Mouse (Mus musculus) gastrocnemius, postnatal 36 days (tissue): ENCODE data around the gene 9430097D07Rik. TPM values are rescaled to one million over a fixed set of nuclear protein-coding genes. Genes with fewer than 3 reads are reported as not detected.

Experiments used
- DNase-seq, 2 experiments: peaks; one replicate each; pipeline ENCODE4 v3.0.0; 2022
- intact Hi-C: fragments of 180-260 bp; cut with DNase I; formaldehyde crosslinking; loops from one replicate; pipeline ENCODE4 v1.15.1; 2025
- total RNA-seq, 2 experiments: library from RNA; stranded (reverse); gene quantifications; 2 replicates each; pipeline ENCODE4 v1.2.3; 2021

Gene 9430097D07Rik
- total RNA-seq, 2 experiments from 2014 or later = not detected

DNA sequence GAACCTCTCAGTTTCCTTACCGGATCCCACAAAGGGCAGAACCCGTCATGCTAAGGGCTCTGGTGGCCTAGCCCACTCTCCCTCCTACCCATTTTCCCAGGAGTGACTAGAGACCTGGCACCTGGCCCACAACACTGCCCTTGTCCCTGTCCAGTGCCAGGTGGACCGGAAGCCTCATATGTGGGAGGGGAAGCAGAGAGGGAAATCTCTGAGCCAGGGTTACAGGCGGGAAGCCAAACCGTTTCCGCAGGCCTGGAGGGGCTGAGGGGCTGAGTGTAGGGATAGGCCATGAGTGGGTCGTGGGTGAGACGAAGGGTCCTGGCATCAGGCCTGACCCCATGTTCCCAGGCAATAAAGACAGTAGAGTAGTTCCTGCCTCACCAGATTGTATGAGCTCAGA, 23.0 kb upstream of the 9430097D07Rik start:
- DNase-seq = no peak

DNA sequence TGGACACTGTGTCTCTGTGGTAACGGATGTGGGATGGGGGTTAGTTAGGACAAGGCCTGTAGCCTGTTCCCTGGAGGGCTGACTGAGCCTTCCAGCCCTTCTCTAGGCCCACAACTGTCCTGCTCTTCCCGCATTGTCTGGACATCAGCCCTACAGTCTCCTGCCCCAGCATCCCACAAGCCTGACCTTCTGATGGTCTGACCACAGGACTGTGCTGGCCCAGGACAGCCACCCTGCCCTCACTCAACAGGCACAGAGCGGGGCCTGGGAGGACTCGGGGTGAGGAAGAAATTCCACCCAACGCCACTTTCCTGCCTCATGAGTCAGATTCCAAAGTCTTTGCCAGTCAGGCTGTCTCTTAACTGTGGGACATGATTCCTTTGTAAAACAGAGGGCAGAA, 22.2 kb upstream of the 9430097D07Rik start:
- no peak for DNase-seq
- intact Hi-C loops = no loop called here

More for the DNA sequence above, 23.0 kb upstream of the 9430097D07Rik start:
- intact Hi-C loops = no loop called here

DNA sequence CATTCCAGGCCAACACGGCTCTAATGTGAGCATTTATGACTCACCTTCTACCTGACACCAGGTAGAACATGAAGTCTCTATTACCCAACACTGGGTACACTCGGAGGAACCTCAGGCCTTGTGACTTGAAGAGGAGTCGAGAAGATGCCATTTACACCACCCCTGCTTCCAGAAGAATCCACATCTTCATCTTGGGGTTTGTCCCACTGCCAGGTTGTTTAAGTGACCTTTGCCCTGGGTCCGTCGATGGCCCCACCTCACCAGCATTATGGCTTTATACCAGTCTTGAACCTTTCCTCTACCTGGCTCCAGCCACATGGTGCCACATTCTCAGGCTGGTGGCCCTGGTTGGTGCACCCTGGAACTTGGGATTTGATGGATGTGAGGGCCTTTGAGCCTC, 21.8 kb upstream of the 9430097D07Rik start:
- no peak for DNase-seq
- intact Hi-C loops = no loop called here

DNA sequence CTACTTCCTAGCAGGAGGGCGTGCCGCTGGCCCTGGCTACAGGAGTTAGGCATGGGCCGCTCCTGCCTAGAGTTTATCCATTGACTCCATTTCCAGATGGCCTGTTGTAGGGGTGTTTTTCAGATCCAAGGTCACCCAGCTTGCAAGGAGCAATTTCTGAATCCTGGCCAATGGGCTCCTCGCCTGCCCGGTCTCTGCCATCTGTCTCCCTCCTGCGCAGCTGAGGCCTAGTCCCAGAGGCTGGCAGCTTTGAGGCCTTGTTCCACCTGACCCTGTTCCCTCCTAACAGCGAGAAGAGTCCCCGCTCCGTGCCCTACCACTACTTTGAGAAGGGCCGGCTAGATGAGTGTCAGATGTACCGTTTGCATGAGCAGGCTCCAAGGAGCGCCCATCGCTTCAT, 21.2 kb upstream of the 9430097D07Rik start:
- no peak for DNase-seq
- intact Hi-C loops = no loop called here

DNA sequence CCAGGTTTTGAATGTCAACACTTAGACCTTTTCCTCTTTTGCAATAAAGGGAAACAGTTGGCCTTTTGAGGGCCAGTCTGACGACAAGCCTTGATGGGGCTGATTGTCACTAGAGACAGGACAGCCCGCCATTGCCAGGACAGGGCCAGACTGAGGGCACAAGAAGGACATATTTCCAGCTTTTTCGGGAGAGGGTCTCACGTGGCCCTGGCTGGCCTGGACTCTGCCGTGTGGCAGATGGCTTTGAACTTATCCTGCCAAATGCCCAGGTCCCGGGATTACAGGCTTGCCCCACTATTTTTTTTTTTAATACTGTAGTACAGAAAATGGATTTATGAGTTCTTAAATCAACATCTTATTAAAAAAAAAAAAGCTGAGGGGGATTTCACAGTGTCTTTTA, 15.8 kb upstream of the 9430097D07Rik start:
- no peak for DNase-seq
- intact Hi-C loops = no loop called here

DNA sequence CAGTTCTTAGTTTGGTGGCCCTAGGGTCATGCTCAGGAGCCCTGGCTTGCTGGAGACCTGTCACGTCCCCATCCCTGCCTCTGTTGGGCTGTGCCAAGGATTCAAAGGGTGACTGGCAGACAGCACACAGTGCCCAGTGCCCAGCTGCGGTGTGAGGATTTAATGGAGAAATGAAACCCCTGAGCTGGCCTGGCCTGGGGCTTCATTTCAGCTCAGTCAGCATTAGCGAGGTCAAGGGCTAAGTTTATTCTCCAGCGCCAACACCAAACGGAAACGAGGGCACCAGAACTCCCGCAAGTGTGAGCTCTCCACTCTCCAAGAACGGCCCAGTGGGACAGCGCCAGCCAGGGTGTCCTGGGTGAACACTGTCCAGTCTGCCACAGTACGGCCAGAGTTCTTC, 14.7 kb upstream of the 9430097D07Rik start:
- intact Hi-C loops = no loop called here
- no peak for DNase-seq

DNA sequence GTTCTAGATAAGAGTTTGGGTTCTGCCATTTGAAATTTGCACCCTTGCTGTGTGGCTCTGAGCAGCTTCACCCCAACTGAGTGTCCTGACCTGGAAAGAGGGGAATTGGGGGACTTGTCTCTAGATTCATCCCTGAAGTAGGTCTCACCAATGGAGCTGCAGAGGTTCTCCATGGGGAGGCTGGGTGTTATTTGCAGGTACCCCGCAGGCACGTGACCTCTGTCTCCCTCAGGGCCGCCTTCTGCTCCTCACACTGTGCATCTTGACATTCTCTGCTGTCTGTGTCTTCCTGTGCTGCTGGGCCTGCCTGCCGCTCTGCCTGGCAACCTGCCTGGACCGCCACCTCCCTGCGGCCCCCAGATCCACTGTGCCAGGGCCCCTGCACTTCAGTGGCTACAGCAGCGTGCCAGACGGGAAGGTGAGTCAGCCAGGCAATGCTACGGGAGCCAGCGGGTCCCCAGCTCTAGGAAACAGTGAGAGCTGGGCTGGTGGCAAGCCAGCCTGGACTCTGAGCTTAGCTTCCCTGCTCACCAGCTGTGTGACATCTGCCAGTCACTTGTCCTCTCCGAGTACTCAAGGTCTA, 13.8 kb upstream of the 9430097D07Rik start:
- intact Hi-C loops = no loop called here
- no peak for DNase-seq

DNA sequence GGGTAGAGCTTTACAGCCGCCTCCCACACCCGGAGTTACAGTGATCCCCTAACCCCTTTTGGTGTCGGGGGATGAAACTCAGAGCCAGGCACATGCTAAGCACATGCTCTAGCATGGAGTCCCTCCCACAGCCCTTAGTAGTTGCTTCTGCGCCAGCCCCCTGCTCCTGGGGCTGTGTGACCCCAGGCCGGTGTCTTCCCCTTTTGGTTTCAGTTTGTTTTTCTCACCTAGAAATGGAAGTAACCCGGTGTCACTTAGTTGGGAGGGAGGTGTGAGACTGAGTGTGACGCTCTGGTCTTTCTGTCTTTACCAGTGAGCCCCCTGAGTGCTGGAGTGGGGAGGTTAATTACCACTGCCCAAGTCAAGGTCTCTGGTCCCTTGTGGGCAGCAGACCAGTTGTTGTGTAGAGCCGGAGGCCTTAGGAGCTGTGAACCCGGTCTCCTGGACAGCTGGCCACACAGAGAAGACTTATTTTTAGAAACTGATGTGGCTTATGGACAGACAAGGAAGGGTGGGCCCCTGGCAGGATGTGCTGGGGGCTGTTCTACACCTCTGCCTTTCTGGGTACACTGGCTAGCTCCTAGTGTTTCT, 12.3 kb upstream of the 9430097D07Rik start:
- DNase-seq = no peak
- intact Hi-C loops = no loop called here

DNA sequence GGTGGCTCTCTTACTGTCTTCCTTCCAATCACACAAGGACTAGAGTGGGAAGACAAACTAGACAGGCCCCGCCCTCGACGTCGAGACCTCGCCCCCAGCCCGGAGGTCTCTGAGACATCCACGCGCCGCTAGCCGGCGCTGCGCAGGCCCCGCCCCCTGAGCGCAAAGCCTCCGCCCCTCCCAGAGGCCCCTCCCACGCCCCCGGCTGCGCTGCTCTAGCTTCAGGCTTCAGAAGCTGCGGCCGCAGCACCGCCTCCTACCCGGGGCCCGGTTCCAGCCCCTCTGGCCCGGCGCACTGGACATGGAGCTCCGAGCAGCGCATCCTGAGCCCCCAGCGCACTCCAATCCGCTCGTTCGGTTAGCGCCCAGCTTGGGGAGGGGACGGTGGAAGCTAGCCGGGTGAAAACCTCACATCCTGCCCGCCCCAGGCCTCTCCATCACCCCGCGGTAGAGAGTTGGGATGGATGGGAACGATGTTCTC, 11.4 kb upstream of the 9430097D07Rik start, which contains the start of gene St6galnac4:
Gene St6galnac4, plus strand, starts transcription at position 225 of the 481 bp plus-strand sequence.
- intact Hi-C loops = no loop called here
- peak; percentile 86 to 91 for DNase-seq

DNA sequence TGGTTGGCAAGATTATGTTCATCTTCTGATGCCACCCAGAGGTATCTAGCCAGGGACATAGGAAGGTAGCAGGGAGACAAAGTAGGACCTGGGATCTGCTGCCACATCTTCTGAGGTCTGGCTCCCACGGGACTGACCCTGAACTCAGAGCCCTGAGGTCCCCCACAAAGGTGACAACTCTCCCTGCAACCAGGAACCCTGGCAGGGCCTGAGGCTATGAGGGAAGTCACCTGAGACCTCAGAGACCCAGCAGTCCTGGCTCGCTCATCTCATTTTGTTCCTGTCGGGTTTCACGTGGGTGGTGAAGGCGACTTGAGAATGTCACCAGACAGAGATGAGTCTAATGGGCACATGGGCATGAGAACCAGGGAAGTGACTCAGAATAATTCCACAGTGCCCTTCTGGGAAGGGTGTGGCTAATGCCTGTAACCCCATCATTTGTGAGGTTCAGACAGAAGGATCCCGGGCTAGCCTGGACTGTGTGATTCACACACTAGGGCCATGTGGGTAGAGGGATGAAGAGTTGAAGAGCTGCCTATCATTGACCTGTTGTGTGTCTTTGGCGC, 9.7 kb upstream of the 9430097D07Rik start:
- intact Hi-C loops = no loop called here
- no peak for DNase-seq

DNA sequence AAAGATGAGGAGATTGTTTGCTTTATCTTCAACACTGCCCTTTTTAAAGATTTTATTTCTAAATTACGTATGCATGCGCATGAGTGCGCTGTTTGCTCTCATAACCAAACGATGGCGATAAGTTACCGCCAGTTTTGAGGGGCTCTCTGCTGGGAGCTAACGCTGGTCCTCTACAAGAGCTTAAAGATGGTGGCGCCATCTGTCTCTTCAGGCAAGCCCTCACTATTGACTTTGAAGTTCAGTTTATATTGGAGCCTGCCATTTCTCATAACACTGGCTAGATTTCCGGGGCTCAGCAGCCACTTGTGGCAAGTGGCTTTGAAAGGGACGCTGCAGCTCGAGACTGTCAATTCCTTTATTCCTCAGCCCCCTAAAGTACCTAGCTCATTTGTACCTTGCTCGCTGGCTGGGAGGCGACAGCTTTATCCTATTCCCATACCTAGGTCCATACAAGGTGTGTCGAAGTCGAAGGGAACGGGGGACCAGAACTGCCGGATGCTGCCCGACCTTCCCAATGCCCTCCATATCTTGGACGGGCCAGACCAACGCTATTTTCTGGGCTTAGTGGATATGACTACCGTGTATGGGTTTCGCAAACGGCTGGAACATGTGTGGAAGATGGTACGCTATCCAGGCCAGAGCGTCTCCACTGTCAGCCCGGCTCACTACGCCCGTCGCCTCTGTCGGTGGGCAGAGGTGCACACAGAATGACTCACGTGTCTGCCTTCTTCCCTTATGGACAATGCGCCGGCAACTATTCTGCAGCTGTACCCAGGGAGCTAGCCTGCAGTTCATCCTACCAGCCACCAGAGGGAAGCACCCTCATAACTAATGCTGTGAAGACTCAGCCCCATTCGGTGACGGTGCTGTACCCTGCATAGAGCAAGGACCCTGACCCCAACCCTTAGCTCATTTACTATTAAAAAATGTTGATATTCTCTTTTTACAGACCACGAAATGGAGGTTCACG, 7.6 kb upstream of the 9430097D07Rik start:
- intact Hi-C loops = loop anchor here (5.0 kb wide), 1 partner anchor 104 kb away; no protein-coding TSS in a partner anchor
- DNase-seq = peak; percentile 63 to 64

DNA sequence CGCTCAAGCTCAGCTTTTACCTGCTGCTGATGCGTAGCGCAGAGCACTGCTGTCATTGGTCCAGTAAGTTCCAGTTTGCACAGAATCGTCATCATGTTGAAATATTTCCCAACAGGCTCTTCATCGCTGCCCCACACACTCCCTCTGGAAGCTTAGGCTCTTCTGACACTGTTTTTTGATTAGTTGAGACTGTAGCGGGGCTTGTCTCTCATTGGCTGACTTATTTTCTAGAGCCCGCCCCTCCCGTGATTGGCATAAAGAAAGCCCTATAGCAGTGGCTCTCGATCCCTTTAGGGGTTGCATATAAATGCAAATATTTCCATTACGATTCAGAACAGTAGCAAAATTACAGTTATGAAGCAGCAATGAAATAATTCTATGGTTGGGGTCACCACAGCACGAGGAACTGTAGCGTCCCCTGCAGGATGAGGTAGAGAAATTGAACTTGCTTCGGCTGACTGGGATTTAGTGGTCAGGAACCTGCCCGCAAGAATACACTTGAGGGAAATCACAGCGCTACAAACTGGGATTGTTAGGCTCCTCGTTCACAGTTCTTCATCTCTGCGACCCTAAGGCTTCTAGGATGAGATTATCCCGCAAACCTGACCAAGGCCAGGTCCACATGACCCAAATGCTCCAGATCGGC, 6.1 kb upstream of the 9430097D07Rik start:
- DNase-seq = no peak
- intact Hi-C loops = loop anchor here (2.0 to 5.0 kb wide), 2 partner anchors 87 to 106 kb away; no protein-coding TSS in a partner anchor

DNA sequence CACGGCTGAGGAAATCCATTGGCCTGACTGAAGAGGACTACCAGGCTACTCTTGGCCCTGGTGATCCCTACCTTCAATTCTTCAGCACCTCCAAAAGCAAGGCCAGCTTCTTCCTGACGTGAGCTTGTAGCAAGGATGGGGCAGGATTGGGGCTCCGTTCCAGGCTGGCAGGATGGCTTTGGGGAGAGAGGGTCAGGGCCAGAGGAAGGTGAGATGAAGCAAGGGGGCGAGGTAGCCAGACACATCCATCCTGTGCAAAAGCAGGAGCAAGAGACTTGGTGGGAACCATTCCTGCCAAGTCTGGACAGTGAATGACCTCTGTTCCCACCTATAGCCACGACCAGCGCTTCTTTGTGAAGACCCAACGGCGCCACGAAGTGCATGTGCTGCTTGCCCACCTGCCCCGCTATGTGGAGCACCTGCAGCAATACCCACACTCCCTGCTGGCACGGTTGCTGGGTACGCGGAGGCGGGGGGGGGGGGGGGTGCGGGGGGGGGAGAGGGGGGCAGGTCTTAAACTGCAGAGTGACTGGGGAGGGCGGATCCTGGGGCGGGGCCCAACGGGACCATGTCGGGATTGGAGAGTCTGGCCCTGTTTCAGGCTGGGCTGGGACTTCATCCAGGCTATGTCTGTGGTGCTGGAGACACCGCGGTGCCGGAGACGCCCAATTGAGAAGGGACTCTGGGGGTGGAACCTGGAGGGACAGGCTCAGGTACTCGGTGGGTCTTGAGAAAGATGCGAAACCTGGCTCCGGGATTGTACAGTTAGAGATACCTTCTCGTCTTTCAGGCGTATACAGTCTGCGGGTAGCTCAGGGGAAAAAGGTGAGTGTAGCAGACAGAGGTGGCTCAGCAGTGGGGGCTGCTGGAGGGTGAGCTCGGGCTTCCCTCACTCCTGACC, 2.9 kb upstream of the 9430097D07Rik start:
- DNase-seq = no peak
- intact Hi-C loops = loop anchor here (5.0 kb wide), 1 partner anchor 34 kb away; no protein-coding TSS in a partner anchor

DNA sequence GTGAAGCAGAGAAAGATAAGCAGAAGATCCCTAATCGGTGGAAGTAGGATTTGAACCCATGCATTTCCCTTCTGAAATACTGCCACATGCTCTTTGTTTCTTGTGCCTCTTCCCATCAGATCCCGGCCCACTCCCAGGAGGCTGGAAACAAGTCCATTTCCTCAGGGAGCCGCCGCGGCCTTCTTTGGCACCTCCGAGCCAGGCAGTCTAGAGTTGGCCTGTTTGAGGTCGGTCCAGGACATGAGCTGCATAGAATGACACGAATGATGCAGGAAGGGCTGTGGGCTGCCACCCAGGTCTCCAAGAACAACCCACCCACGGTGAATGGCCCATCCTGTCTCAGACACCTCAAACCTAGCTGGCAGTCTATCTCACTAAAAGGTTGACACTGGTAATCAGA, 1.0 kb upstream of the 9430097D07Rik start:
- DNase-seq = no peak
- intact Hi-C loops = loop anchor here (5.0 kb wide), 1 partner anchor 36 kb away; no protein-coding TSS in a partner anchor

DNA sequence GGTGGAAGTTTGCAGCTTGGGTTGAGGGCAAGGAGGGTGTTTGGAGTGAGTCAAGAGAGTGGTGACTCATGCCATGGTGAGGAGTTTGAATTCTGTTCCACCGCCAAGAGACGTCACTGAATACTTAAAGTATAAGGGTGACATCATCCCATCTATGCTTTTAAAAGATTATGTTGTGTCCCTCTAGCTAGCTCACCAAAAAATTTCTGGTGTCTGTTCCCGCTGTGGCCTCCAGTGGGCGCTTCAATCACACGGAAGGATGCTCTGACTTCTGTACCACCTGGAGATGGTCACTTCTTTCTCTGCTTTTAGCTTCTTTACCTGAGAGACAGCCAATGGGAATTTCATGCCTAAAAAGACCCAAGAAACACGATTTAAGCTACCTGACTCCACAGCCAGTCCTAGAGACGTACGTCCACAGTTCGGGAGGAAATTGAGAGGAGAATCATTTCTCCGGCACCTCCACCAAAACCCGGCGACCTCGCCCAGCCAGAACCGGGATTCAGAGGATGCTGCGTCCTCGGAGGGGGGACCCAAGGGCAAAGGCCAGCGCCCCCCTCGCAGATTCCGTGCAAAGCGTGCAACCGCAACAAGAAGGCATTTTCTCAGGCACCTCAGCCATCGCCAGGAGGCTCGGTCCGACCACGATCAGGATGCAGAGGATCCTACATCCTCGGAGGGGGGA, 441 bp downstream of the 9430097D07Rik start:
- intact Hi-C loops = loop anchor here (5.0 kb wide), 1 partner anchor 37 kb away; no protein-coding TSS in a partner anchor
- DNase-seq = no peak

DNA sequence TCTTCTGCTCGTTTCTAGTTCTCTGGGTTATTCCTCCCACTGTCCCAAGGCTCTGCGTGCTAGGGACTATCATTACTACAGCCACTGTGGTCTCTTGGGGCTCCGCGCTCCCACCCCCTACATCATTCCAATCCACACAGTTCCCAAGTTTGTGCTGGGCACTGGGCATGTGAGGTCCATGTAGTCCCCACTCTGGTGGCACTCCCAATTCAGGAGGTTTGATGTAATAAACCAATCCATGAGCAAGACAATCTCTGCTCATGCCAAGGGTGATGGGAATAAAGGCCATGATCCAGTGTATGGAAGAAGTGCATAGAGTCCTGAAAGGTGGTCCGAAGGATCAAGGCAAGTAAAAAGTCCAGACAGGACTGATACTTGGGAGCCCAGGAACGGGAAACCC, 987 bp downstream of the 9430097D07Rik start, which contains the start of gene Pip5kl1:
Gene Pip5kl1, plus strand, starts transcription at position 301 of the 400 bp plus-strand sequence.
- no peak for DNase-seq
- intact Hi-C loops = no loop called here

DNA sequence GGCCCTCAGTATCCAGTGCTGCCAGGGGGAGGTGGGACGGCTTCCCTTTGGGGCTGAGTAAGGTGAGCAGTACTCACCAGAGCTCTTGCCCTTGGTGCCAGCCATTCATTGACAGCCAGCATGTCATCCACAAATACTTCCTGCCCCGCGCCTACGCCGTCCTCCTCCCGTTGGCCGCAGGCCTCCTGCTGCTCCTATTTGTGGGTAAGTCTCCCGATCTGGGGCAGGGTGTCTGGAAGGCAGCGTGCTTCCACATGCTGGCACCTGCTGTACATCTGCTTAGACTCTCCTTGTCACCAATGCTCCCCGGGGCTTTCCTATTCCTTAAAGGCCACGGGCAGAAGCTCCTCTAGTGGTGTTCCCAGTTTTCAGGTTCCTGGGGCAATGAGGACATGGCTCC, 3.3 kb downstream of the 9430097D07Rik start:
- DNase-seq = no peak
- intact Hi-C loops = no loop called here
